Mouse (Mus musculus) B cell, adult 2 months (primary cell): ENCODE data around the gene Lrrc63.

Experiments used
- DNase-seq, 2 experiments: peaks; one replicate each; pipeline ENCODE4 v3.0.0; 2022

The Lrrc63 gene

GRCm38 (mm10) chr14:75136119-75136966, 5.7 kb upstream of the Lrrc63 start:
- DNase-seq, result peak; percentile 31 to 38

- DNase-seq, result peak in 1 of 2 experiments; percentile 41
Measured at GRCm38 (mm10) chr14:75131324-75131935, 749 bp upstream of the Lrrc63 start.

GRCm38 (mm10) chr14:75121658-75122057, 9.0 kb downstream of the Lrrc63 start:
- no peak for DNase-seq

- DNase-seq, result no peak
Measured at GRCm38 (mm10) chr14:75102956-75103355, 27.7 kb downstream of the Lrrc63 start.

- DNase-seq, result no peak
Measured at GRCm38 (mm10) chr14:75077946-75078345, 52.7 kb downstream of the Lrrc63 start.

GRCm38 (mm10) chr14:75075299-75076180, 55.1 kb downstream of the Lrrc63 start:
- no peak for DNase-seq

- DNase-seq, result no peak
Measured at GRCm38 (mm10) chr14:75071091-75071490, 59.6 kb downstream of the Lrrc63 start.

- DNase-seq, result peak; percentile 47 to 52
Measured at GRCm38 (mm10) chr14:75069356-75069979, 61.2 kb downstream of the Lrrc63 start.

- DNase-seq, result peak; percentile 76 to 81
Measured at GRCm38 (mm10) chr14:75068430-75069112, 62.1 kb downstream of the Lrrc63 start.

GRCm38 (mm10) chr14:75065211-75065610, 65.5 kb downstream of the Lrrc63 start:
- no peak for DNase-seq

- peak; percentile 68 to 77 for DNase-seq
Measured at GRCm38 (mm10) chr14:75064520-75064919, 66.2 kb downstream of the Lrrc63 start.

GRCm38 (mm10) chr14:75063936-75064335, 66.7 kb downstream of the Lrrc63 start:
- DNase-seq, result no peak

GRCm38 (mm10) chr14:75060562-75060961, 70.1 kb downstream of the Lrrc63 start:
- peak; percentile 57 to 63 for DNase-seq

GRCm38 (mm10) chr14:75056861-75057431, 73.7 kb downstream of the Lrrc63 start:
- DNase-seq, result peak; percentile 58 to 67

- DNase-seq, result no peak
Measured at GRCm38 (mm10) chr14:75054455-75055343, 76.0 kb downstream of the Lrrc63 start.

GRCm38 (mm10) chr14:75052451-75052850, 78.2 kb downstream of the Lrrc63 start:
- peak in 1 of 2 experiments; percentile 19 for DNase-seq

GRCm38 (mm10) chr14:75045184-75045583, 85.5 kb downstream of the Lrrc63 start:
- DNase-seq, result no peak

- peak; percentile 26 to 34 for DNase-seq
Measured at GRCm38 (mm10) chr14:75035431-75035830, 95.2 kb downstream of the Lrrc63 start.
